Mouse (Mus musculus) megakaryocyte-erythroid progenitor cell, adult 5-6 weeks (primary cell): ENCODE measurements around the gene Mapk13. TPM values are rescaled to one million over a fixed set of nuclear protein-coding genes. Genes with fewer than 3 reads are reported as not detected.
"Not testable (repeated sequence)": the region's sequence is repeated elsewhere in the genome, so short reads cannot be mapped to it uniquely, and the experiment has no call there.

Experiments
- ATAC-seq: replicated peaks from 2 replicates; pipeline ENCODE4 v1.8.0; 2016; ENCODE audit warnings: mild to moderate bottlenecking, inconsistent platforms; ENCODE audit not compliant: severe bottlenecking, poor library complexity, low FRiP score, low TSS enrichment
- total RNA-seq, 2 experiments: library from RNA; stranded (forward) in 1 of 2; stranded (reverse) in 1 of 2; fragments of 200-1000, 215-1000 nt in 1 of 2; fragments of >200 nt in 1 of 2; fragmentation: Nextera tagmentation in 1 of 2; gene quantifications; 2 replicates each; pipeline ENCODE4 v1.2.3; 2014 to 2017

The Mapk13 gene
- not detected in 2 replicates for total RNA-seq (2014; fragmentation: Nextera tagmentation)
- total RNA-seq (2017): 0.42 TPM in 1 of 2 replicates, not detected in the other

- ATAC-seq: no peak
Measured at GRCm38 (mm10) chr17:28769121-28769874, at the start of gene Mapk13. Gene Mapk13, plus strand, starts transcription at chr17:28769297.

- no peak for ATAC-seq
Measured at GRCm38 (mm10) chr17:28725783-28726182, 43.3 kb upstream of the Mapk13 start, which contains the start of gene AC170998.1. Gene AC170998.1, plus strand, starts transcription at chr17:28726083.

GRCm38 (mm10) chr17:28727511-28727910, 41.6 kb upstream of the Mapk13 start:
- ATAC-seq: not testable (repeated sequence)

GRCm38 (mm10) chr17:28735317-28736105, 33.6 kb upstream of the Mapk13 start:
- no peak for ATAC-seq

GRCm38 (mm10) chr17:28736486-28736885, 32.6 kb upstream of the Mapk13 start:
- 0 out of 2 replicates have a peak, but pooled peaks have one; percentile 9 for ATAC-seq

- no peak for ATAC-seq
Measured at GRCm38 (mm10) chr17:28737973-28738372, 31.1 kb upstream of the Mapk13 start.

GRCm38 (mm10) chr17:28739244-28739643, 29.9 kb upstream of the Mapk13 start:
- ATAC-seq: no peak

- no peak for ATAC-seq
Measured at GRCm38 (mm10) chr17:28743145-28743866, 25.8 kb upstream of the Mapk13 start.

GRCm38 (mm10) chr17:28743916-28744315, 25.2 kb upstream of the Mapk13 start:
- ATAC-seq: no peak

- no peak for ATAC-seq
Measured at GRCm38 (mm10) chr17:28745773-28746172, 23.3 kb upstream of the Mapk13 start.

- no peak for ATAC-seq
Measured at GRCm38 (mm10) chr17:28748001-28748400, 21.1 kb upstream of the Mapk13 start.

- peak; percentile 21; the same call in 1 of the 2 replicates for ATAC-seq
Measured at GRCm38 (mm10) chr17:28750580-28750979, 18.5 kb upstream of the Mapk13 start.

GRCm38 (mm10) chr17:28756447-28756846, 12.7 kb upstream of the Mapk13 start:
- ATAC-seq: no peak

GRCm38 (mm10) chr17:28757470-28757869, 11.6 kb upstream of the Mapk13 start:
- ATAC-seq: no peak

GRCm38 (mm10) chr17:28760736-28761312, 8.3 kb upstream of the Mapk13 start:
- ATAC-seq: no peak

- peak; percentile 71 for ATAC-seq
Measured at GRCm38 (mm10) chr17:28761871-28762270, 7.2 kb upstream of the Mapk13 start.

GRCm38 (mm10) chr17:28766203-28766602, 2.9 kb upstream of the Mapk13 start:
- no peak for ATAC-seq

- ATAC-seq: no peak
Measured at GRCm38 (mm10) chr17:28766781-28767515, 2.1 kb upstream of the Mapk13 start.
